Mouse (Mus musculus): ENCODE measurements around the gene Hes2. TPM values are rescaled to one million over a fixed set of nuclear protein-coding genes. Genes with fewer than 3 reads are reported as not detected.

Gene Hes2
- total RNA-seq, 4 experiments from 2014 or later: not detected

DNA sequence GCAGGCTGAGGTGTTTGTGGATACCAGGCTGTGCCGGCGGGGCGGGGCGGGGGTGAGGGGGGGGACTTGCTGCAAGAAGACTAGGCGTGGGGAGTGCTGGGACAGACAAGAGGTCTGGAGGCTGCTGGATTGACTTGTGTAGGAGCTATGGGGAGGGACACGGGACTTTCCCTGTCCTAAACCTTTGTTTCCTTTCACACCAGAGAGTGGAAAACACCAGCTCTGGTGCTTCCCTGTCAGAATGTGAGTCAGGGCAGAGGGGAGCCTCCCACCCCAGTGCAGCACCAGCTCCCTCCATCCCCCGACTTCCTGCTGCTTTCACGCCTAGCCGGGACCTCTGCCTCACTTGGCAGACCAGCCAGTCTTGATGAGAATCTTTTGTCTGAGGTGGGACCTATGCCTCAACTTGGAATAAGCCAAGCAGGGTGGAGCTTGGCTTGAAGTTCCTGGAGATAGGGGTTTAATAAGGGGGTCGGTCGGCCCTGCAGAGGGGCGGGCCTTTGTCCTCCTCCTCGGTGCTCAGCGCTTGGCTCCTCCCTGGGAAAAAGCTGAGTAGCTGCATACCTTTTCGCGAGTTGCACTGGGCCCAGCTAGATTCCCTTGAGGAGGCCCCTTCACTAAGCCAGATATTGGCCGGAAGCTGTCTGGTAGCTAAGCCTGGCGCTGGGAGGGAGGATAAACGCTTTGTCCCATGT, 27.0 kb downstream of the Hes2 start:
- no peak for DNase-seq (ENCODE audit: low spot score in 2 of 2)

DNA sequence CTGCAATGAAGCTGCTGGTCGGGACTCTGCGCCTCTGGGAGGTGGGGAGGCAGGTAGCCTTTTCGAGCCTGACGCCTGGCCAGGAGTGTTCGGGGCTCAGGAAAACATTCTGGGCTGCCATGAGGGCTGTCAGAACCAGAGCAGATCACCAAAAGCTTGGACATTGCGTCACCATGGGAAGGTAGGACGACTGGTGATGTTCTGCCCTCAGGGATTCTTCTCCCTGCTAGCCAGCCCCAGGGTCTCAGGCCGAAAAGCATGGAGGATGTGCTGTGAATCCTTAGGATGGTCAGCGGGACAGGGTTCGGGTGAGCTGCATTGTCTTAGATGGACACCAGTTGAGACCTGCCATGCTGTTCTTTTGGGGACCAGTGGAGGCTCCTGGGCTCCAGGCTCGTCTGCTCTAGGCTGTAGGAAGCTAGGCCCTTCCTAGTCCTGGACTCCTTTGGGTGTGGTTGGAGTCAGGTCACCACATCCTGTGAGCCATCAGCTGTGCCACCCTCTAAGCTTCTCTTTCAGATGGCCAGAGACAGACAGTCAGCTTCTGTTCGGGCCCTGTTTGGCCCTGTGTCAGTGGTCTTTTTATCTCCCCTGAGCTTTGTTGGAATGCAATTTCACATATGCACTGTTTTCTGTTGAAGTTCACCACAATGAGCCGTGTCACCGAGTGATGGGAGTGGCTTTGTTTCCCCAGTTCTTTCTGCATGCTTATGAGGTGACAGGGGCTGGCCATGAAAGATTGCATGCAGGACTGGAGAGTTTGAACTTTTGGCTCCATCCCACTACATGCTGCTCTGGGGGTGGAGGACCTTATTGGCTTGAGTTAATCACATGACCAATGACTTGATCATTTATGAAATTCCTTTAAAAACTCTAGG, 27.8 kb downstream of the Hes2 start:
- no peak for DNase-seq (ENCODE audit: low spot score in 2 of 2)

DNA sequence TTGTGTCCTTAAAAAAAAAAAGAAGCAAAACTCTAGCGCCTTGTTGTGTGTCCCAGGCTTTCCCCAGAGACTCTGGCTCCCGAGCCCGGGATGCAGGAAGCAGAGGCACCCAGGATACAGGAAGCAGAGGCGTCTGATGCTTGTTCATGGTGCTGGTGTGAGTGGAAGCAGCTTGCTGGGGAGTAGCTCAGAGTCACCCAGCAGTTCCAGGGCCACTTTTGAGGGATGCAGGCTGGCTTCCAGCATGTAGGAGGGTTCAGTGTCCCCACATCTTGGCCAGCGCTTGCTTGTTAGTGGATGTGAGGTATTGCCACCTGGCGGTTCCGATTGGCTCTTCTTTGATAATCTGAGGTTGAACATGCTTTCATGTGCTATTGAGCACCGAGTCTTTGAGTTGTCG, 28.5 kb downstream of the Hes2 start:
- DNase-seq (ENCODE audit: low spot score in 2 of 2): no peak

DNA sequence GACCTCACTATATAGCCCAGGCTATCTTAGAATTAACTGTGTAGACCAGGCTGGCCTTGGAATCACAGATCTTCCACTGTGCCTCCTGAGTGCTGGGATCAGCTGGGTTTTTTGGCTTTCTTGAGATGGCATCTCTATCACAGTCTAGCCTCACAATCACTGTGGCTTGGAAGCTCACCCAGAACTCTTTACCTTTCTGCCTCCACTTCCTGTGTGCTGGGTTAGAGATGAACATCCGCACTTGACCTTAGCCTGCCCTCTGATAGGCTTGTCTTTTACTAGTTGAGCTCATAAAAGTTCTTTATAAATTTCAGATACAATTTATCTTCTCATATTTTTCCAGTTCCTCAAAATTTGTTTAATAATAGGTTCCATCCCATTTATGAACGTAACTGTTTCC, 30.0 kb downstream of the Hes2 start:
- DNase-seq (ENCODE audit: low spot score in 2 of 2): no peak

DNA sequence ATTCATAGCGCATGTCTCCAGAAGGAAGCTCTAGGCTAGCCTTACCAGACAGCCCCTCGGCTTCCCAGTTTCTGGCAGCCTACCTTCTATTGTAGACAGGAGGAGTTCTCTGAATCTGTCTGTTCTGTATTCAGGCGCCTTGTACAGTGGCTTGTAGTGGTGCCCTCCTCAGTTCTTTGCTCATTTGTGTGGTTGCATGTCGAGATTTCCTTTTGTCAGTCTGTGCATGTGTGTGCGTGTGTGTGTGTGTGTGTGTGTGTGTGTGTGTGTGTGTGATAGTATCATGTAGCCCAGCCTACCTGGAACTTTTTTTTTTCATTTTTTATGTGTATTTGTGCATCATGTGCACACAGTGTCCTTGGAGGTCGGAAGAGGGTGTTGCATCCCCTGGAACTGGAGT, 30.4 kb downstream of the Hes2 start:
- DNase-seq (ENCODE audit: low spot score in 2 of 2): no peak

DNA sequence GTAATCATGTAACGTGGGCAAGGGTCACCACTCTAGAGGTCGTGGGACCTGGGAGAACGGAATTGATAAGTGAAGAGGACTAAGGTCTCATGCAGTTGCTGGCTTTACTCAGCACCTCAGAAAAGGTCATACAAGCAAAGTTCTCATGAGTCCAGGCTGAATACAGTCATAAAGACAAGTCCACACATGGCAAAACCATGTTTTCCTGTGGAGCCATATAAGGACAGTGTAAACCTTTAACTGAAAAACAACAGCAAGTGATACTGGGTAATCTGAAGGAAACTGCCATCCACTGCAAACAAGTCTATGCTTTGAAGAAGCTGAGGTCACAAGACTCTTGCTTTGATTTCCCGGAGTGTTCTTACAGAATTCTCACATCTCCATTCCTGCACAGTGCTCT, 31.0 kb downstream of the Hes2 start:
- DNase-seq (ENCODE audit: low spot score in 2 of 2): no peak

DNA sequence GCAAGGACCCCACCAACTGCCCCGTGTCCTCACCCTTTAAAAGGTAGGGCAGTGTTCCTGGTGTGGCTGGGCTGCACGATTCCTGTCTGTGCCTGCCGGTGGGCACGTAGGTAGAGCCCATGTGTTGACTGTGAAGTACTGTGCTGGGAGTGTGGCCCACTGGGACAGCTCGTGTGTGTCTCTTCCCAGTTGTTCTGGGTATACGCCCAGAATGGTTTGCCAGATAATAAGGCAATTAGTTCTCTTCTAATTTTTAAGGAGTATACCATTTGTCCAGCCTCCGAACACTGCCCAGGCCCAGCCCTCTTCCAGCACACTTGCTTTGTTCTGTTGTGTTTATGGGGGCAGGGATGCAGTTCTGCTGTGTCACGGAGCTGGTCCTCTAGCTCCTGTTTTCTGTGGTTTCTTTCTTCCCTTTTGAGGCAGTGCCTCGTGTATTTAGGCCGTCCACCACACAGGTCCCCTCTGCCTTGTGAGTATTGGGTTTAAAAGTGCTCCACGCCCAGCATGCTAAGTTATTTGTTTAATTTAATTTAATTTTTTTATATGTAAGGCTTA, 31.5 kb downstream of the Hes2 start:
- no peak for DNase-seq (ENCODE audit: low spot score in 2 of 2)

DNA sequence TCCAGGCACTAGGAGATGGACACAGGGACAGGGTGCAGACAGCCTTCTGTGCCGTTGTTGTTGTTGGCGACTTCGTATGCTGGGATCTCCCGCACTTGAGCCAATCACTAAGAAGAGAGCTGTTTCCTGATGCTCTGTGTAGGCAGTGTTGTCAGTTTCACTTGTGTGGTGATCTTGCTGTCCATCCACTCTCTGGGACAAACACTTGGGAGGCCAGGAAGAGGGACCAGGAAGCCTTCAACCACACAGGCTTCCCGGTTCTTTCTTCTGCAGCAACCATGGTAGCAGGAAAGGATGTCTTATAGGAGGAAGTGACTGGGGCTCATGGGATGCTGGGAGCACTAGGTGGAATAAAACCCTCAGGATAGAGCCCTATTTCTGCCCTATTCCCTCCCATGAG, 32.0 kb downstream of the Hes2 start:
- DNase-seq (ENCODE audit: low spot score in 2 of 2): no peak

DNA sequence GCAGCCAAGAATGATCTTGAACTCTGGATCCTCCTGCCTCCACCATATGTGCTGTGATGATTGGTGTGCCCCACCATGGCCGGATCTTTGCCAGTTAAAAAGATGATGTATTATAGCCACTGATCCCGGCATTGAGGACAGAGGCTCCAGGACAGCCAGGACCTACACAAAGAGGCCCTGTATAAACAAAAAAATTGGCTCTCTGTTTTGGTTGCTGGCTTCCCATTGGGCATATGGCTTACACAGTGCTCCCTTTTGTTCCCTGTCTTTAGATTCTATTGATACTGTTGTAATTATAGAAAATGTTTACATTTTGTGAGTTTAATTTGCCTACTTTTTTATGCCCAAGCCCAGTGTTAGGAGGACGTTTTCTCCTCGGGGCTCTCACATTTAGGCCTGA, 33.9 kb downstream of the Hes2 start:
- no peak for DNase-seq (ENCODE audit: low spot score in 2 of 2)

DNA sequence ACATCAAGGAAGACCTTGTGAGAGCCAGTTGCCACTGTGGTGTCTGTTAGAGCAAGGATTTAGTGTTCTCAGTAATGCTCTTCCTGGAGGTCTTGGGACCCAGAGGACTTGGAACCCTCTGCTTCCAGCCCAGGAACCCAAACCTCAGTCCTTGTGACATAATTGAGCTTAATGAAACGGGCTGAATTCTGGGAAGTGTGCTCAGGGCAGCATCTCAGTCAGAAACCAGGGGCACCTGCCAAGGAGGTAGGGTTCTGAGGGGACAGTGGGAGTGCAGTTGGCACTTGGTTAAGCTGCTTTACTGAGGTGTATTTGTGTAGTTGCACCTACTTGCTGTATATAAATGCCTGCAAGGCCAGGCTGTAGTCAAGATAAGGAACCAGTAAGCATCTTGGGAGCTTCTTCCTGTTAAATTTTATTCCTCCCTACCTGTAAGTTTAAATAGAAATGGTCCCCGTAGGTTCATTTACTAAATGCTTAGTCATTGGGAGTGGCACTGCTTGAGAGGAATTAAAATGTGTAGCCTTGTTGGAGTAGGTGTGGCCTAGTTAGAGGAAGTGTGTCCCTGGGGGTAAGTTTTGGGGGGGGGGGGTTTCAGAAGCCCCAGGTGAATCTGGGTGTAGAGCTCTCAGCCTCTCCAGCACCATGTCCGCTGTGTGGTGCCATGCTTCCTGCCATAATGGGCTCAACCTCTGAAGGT, 36.0 kb downstream of the Hes2 start:
- DNase-seq (ENCODE audit: low spot score in 2 of 2): no peak

DNA sequence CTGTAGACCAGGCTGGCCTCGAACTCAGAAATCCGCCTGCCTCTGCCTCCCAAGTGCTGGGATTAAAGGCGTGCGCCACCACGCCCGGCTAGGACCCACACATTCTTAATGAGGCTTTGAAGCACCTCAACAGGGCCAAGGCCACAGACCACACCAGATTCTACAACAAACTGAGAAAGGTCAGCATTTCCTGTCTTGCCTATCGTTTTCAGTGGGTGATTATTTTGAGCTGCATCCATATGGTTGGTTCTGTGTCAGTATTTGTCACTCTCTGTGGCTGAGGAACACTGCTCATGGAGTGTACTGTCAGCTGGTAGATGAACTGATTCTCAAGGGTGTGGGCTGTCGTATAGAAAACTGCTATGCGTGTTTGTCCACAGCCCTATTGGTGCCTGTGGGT, 37.6 kb downstream of the Hes2 start:
- no peak for DNase-seq (ENCODE audit: low spot score in 2 of 2)

DNA sequence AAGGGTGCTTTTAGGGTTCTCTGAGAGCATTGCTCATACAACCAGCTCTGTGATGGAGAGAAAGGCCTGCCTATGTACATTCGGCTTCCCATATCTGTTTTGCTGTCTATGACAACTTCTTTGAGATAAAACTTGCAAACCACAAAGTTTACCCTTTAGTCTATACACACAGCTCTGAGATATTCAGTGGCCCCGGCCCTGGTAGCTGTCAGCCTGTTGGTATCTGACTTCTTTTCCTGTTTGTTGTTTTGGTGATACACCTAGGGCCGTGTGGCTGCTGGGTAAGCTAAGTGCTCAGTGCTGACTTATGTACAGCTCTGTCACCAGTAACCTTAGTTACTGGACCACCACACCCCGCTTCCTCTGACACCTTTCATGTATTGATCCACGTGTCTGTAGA, 38.9 kb downstream of the Hes2 start:
- DNase-seq (ENCODE audit: low spot score in 2 of 2): no peak

DNA sequence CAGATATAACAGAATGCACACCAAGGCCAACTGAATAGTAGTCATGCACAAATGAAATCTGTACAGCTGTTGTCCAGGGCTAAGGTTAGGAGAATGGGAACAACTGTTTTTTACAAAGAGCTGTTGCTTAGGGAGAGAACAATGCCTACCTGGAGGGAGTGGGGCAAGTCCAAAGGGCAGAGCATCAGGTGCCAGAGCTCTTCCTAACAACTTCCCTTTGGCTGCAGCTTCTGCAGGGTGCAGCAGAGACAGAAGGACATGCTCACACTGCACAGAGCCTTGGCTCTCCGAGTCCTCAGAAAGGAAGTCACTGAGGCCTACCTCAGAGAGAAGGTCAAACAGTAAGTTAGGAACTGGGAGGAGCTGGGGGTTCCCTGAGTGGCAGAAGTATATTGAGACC, 41.0 kb downstream of the Hes2 start:
- no peak for DNase-seq (ENCODE audit: low spot score in 2 of 2)

DNA sequence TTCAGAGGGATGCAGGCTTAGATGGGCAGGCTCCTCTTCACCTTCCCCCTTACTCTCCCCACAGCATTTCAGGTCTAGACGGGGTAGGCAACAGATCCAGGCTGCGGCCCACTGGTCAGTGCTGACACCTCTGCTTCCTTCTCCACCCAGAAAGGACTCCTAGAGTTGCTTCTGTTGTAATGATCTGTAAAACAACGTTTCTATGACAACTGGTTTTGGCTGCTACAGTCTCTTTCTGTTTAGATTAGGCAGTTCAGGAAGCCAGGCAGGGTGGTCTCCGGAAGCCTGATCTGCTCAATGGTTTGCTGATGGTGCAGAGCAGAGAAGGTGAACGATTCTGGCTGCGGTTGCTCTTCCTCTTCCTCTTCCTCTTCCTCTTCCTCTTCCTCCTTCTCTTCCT, 42.8 kb downstream of the Hes2 start:
- no peak for DNase-seq (ENCODE audit: low spot score in 2 of 2)

DNA sequence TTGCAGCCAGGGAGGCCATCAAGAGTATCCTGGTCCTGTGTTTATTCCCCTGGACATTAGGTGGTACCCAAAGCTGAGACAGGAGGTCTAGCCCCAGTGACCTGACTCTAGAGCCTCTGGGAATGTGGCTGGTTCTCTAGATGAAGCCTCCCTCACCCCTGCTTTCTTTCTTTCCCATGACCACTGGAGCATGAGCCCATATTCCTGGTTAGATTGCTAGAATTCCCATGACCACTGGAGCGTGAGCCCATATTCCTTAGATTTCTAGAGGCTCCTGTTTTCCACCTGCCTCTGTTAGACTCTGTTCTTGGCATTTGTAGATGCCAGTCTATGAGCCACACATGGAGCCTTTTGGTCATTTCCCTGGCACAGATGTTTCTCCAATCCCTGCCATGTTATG, 43.8 kb downstream of the Hes2 start:
- no peak for DNase-seq (ENCODE audit: low spot score in 2 of 2)

DNA sequence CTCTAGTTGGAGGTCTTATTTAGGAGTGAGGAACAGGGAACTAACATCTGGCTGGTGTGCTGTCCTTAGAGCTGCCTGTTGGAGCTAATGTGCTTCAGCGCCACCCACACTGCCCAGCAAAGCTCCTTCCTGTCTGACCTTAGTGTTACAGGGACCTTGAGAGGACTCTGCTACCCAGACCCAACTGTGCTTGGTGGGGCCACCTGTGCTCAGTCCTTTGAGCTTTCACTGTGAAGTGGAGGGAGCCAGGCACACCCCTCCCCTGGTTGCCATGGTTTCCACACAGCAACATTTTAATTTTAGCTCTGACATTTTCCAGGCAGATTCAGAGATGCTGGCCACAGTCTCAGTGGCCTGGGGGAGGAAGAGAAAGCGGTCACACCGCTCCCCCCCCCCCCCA, 44.2 kb downstream of the Hes2 start:
- no peak for DNase-seq (ENCODE audit: low spot score in 2 of 2)

DNA sequence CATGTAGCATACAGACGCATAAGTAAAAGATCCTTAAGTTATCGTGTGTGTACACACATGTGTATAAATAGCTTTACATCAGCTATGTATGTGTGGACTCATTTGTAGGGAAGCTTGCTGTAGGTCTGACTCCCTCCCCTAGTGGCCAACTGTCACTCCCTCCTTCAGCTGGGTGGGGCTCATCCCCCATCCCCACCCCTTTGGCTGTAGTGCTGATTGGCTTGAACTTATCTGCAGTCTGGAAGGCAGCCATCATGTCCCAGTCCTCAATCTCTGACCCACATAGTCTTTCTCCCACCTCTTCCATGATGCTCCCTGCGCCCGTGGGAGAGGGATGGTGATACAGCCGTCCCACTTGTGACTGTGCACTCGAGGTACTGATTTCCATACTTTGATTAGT, 46.0 kb downstream of the Hes2 start:
- DNase-seq (ENCODE audit: low spot score in 2 of 2): no peak

DNA sequence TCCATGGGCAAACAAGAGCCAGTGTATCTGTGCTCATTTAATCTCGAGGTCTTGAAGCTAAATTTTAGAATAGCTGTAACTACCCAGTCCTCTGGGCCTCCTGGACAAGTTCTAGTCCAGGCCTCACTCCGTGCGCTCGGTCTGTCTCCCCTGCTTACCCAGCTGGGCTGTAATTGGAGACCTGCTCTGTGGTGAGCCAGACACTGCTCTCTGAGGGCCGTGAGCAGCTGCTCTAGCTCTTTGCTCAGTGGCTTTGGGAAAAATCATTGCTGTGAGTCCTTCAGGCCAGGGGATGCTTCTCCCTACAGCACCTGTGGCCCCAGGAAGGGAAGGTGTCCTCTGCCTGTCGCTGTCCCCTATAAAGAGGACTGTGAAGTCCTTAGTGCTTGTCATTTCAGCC, 47.5 kb downstream of the Hes2 start:
- DNase-seq (ENCODE audit: low spot score in 2 of 2): no peak

DNA sequence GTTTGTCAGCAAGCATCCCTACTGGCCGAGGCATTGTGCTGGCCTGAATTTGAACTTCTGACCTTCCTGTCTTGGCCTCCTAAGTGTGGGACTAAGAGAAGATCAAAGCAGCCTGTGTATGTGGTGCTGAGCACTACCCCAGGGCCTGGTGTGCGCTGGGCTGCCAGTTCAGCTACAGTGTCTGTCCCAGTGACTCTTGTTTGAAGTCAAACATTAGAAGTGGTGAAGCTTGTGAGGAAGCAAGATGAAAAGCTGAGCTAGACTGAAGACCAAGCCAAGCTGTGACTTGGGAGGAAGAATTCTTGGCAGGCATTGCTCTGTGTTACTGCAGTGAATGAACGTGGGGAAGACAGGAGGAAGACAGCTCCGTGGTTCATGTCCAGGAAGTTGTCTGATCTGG, 51.0 kb downstream of the Hes2 start:
- no peak for DNase-seq (ENCODE audit: low spot score in 2 of 2)

Measured in layer of hippocampus, adult 8-10 months (tissue).